Mouse (Mus musculus) monocyte, adult 2 months (primary cell): ENCODE results near the gene Pxn.

Experiments used
- DNase-seq, 2 experiments: peaks; one replicate each; pipeline ENCODE4 v3.0.0; 2022; ENCODE audit warnings: low spot score in 2 of 2, low read depth in 1 of 2

Gene Pxn

GRCm38 (mm10) chr5:115506454-115507201 is at the start of gene Pxn:
Gene Pxn (plus strand): TSS chr5:115506676.
- DNase-seq, result peak; percentile 82 to 94

GRCm38 (mm10) chr5:115458918-115459317 is 47.6 kb upstream of the Pxn start:
- no peak for DNase-seq

GRCm38 (mm10) chr5:115464408-115465115 is 41.9 kb upstream of the Pxn start:
- DNase-seq, result no peak

- DNase-seq, result no peak
Observed at GRCm38 (mm10) chr5:115465642-115466420, 40.6 kb upstream of the Pxn start, which contains the start of gene Pla2g1b. Gene Pla2g1b (plus strand): TSS chr5:115466262.

GRCm38 (mm10) chr5:115469791-115470190 is 36.7 kb upstream of the Pxn start:
- no peak for DNase-seq

GRCm38 (mm10) chr5:115470766-115471531 is 35.5 kb upstream of the Pxn start:
- DNase-seq, result peak in 1 of 2 experiments; percentile 36

GRCm38 (mm10) chr5:115473191-115473590 is 33.3 kb upstream of the Pxn start:
- DNase-seq, result no peak

- no peak for DNase-seq
Observed at GRCm38 (mm10) chr5:115474174-115474828, 32.2 kb upstream of the Pxn start.

- no peak for DNase-seq
Observed at GRCm38 (mm10) chr5:115475337-115476106, 31.0 kb upstream of the Pxn start.

- DNase-seq, result no peak
Observed at GRCm38 (mm10) chr5:115476107-115476727, 30.3 kb upstream of the Pxn start.

GRCm38 (mm10) chr5:115479561-115479960 is 26.9 kb upstream of the Pxn start:
- no peak for DNase-seq

GRCm38 (mm10) chr5:115480101-115480500 is 26.4 kb upstream of the Pxn start:
- DNase-seq, result peak in 1 of 2 experiments; percentile 24

- no peak for DNase-seq
Observed at GRCm38 (mm10) chr5:115482390-115483265, 23.8 kb upstream of the Pxn start.

GRCm38 (mm10) chr5:115483385-115483784 is 23.1 kb upstream of the Pxn start:
- DNase-seq, result no peak

- peak; percentile 41 to 52 for DNase-seq
Observed at GRCm38 (mm10) chr5:115483947-115484920, 22.2 kb upstream of the Pxn start, which contains the start of gene Sirt4. Gene Sirt4 (minus strand): TSS chr5:115484725.

GRCm38 (mm10) chr5:115484996-115485395 is 21.5 kb upstream of the Pxn start:
- DNase-seq, result no peak
